Mouse (Mus musculus) urinary bladder, postnatal 4 days (tissue): ENCODE measurements around the gene Amh.
"Not testable (repeated sequence)": the region's sequence is repeated elsewhere in the genome, so short reads cannot be mapped to it uniquely, and the experiment has no call there.

ENCODE experiments used
- DNase-seq, 2 experiments: peaks; one replicate each; pipeline ENCODE4 v3.0.0; 2021 to 2022; ENCODE audit warnings: low spot score in 2 of 2

Amh gene

DNA sequence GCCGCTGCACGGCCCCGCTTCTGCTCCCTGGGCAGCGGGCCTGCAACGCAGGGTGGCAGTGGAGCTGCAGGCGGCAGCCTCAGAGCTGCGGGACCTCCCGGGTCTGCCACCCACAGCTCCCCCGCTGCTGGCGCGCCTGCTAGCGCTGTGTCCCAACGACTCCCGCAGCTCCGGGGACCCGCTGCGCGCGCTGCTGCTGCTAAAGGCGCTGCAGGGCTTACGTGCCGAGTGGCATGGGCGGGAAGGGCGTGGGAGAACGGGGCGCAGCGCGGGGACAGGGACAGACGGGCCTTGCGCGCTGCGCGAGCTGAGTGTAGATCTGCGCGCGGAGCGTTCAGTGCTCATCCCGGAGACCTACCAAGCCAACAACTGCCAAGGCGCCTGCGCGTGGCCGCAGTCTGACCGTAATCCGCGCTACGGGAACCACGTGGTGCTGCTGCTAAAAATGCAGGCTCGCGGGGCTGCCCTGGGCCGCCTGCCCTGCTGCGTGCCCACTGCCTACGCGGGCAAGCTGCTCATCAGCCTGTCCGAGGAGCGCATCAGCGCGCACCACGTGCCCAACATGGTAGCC, 2.1 kb downstream of the Amh start:
- DNase-seq = peak in 1 of 2 experiments; percentile 69

DNA sequence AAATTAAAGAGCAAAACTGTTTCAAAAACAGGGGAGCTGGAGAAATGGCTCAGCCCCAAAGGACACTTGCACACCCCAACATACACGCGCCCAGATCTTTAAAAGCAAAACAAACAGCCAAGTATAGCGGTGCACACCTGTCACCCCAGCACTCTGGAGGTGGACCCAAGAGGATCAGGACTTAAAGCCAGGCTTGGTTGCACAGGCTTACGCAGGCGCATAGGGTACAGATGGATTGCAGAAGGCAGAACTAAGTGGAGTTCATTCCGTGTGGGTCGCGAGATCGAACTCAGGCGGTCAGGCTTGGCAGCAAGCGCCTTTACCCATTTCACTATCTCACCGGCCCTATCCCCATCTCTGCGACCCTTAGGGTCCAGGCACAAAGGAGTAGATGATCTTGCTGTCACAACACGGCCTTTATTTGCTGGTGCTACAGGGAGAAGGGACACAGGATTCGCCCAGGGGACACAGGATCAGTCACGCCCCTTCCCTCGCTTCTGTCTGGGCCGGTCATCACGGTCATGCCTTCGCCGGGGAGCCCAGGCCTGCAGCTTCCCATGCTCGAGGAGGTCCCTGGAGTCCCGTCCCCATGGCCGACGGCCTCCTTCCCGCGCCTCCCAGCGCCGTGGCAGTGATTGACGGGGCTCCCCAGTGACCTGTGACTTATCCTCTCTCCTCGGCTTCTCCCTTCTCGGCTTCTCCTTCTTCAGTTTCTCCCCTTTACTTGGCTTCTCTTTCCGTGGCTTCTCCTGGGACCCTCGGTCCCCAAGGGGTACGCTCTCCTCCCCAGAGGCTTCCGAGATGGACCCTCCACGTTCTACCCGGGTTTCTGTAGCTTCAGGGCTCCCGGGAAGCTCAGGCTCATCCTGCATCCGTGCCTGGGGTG, 3.3 kb downstream of the Amh start:
- DNase-seq = no peak

DNA sequence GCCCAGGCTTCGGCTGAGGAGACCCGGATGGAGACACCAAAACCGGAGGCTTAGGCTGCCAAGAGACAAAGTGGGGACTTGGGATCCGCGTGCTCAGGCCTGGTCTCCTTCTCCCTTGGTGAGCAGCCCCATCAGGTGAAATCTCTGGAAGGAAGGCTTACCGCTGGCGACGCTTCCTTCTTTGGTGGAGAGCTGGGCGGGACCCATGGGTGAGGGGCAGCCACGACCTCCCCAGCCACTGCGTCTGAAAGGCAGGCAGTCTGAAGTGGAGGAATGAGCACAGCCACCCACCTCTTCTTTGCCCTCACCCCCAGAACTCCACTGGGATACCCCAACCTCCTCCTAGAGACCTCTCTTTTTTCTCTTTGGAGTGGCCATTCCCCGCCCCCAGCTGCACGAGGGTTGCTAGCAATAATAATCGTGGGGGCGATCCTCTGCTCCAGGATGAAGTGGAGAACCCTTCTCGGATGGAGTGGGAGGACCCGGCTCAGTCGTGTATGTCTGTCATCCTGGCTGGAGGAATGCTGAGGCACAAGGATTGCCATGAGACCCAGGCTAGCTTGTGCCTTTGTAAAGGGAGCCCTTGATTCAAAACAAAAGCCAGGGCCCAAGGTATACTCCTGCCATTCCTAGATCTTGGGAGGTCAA, 4.1 kb downstream of the Amh start:
- no peak for DNase-seq

DNA sequence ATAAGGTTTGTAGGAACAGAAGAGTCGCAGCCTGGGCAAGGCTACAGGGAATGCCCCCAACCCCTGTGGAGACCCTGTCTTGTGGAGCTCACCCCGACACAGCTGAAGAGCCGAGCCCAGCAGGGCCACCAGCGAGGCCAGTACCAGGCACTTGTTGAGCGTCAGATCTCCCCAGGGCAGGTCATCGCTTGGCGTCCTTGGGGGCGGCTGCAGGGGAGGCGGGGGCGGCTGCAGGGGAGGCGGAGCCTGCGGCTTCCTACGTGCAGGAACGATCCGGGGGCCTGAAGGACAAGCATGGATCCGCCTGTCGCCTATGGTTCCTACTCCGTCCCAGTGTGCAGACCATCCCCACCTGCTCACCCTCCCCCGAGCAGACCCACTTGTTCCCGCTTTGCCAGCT, 5.0 kb downstream of the Amh start:
- DNase-seq = no peak

DNA sequence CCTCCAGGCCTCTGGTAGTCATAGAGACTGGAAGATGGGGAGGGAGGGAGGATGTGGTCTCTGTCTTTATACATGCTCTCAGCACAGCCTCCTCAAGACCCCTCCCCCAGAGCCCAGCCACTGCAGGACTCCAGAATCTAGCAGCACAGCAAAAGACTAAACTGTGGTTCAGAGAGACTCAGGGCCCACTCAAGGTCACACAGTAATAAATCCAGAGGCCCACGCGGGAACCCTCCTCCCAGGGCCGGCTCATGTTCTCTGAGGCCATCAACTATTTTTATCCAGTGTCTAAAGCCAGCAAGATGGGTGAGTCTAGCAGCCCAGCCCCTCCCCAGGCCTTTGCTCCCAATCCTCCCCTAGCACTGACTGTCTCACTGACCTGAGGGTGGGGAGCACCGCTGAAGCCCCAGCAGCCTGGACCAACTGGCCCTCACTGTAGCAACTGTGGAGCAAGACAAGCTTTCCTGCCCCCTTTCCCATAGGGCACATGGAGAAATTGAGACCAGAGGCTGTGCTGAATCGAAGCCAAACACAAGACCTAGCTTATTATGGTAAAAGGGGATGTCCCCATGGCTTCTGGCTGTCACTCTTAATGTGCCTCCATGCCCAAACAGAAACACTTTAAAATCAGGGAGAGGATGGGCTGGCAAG, 7.5 kb downstream of the Amh start:
- DNase-seq = no peak

DNA sequence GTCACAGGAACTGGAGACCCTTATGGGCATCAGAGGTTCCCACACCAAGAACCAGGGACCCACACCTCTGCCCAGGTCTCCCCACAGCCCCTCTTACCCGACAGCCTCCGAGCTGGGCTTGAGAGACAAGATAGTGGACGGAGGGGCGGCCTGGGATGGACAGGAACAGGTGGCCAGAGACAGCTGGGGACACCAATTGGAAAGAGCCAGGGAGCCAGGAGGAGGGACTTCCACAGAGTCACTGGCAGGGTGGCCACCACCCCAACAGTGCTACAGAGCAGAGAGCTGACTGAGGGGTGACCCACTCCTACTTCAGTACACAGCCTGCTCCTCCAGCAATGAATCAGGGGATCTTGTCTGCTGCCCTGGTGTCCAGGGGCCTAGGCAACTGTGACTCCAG, 8.3 kb downstream of the Amh start, which contains the start of gene Jsrp1:
TSS of gene Jsrp1 (minus strand) at position 133 of the 400 bp plus-strand sequence.
- no peak for DNase-seq

DNA sequence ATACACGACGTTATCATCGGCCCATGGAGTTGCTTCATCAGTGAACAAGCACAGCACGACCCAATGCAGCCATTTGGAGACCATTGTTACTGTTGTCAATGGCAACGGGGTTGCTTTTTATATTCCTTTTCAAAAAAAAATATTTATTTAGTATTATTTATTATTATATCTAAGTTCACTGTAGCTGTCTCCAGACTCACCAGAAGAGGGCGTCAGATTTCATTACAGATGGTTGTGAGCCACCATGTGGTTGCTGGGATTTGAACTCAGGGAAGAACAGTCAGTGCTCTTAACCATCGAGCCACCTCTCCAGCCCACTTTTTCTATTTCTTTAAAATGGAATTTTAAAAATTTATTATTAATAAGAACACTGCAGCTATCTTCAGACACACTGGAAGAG, 9.8 kb downstream of the Amh start:
- no peak for DNase-seq

DNA sequence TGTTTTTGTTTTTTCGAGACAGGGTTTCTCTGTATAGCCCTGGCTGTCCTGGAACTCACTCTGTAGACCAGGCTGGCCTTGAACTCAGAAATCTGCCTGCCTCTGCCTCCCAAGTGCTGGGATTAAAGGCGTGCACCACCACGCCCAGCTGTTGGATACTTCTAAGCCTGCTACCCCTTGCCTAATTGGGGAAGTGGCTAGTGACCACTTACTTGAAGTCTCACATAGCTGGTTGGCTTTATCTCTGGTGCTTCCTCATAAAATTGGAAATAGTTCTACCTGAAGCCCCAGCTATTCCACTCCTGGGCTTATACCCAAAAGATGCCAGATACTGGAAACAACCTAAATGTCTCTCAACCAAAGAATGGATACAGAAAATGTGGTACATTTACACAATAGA, 11.3 kb downstream of the Amh start:
- DNase-seq = not testable (repeated sequence)

DNA sequence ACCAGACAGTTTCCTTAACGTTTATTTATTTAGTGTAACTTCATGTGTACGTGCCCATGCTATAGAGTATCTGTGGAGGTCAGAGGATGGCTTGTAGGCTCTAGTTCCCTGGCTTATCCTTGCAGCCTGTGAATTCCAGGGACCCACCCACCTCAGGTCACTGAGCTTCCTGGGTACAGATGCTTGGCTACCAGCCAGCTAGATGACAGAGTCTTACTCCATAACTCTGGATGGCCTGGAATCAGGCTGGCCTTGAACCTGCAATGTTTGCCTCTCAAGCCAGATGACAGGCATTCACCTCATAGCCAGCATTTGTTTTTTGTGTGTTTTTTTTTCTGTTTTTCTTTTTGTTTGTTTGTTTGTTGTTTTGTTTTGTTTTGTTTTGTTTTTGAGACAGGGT, 12.1 kb downstream of the Amh start:
- no peak for DNase-seq

DNA sequence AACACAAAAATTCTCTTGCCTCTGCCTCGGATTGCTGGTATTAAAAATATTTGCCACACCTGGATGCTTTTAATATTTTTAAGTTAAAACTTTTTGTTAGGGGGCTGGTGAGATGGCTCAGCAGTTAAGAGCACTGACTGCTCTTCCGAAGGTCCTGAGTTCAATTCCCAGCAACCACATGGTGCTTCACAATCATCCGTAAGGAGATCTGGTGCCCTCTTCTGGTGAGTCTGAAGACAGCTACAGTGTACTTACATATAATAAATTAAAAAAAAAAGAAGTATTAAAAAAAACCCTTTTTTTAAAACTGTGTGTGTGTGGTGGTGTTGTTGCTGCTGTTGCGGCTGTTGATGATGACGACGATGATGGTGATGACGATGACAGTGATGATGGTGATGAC, 12.9 kb downstream of the Amh start:
- DNase-seq = not testable (repeated sequence)

DNA sequence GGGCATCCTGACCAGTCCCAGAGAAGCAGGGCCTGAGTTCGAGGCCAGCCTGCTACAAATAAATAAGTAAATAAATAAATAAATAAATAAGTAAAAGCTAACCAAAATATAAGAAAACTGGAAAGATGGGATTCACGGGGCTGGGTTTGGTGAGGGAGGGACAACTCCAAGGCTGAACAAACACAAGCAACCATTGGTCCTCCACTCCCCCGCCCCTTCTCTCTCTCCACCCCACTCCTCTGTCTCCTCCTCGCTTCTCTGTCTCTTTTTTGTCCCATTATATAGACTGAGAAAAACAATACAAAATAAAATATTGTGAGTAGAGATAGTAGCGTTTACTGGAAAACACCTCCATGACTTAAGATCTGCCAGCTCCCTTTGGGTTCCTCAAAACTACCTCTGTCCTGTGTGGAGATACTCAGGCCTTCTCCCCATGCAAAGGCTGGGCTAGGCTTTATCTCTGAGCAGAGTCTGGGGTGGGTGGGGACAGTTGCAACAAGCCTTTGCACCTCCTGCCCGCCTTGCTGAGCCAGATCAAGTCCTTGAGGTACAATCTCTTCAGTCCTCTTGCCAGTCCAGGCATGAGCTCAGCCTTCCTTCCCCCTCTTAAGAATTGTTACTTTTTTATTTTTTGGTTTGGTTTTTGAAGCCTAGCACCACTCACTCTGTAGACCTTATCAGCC, 13.7 kb downstream of the Amh start:
- no peak for DNase-seq

DNA sequence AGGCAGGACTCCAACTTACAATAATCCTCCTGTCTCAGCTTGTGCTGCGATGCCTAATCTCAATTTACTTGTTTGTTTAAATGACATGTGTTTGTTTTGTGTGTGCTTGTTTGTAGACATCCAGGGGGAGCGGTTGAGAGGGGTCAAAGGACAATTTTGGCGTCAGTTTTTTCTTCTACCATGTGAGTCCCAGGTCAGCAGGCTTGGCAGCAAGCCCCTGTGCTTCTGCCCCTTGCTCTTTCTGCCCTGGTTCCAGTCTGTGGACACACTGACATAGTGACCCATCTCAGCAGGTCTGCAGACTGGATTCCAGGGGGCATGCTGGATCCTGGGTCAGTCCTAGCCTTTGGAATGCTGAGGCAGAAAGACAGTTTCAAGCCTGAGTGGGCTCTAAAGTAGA, 14.4 kb downstream of the Amh start:
- DNase-seq = no peak

DNA sequence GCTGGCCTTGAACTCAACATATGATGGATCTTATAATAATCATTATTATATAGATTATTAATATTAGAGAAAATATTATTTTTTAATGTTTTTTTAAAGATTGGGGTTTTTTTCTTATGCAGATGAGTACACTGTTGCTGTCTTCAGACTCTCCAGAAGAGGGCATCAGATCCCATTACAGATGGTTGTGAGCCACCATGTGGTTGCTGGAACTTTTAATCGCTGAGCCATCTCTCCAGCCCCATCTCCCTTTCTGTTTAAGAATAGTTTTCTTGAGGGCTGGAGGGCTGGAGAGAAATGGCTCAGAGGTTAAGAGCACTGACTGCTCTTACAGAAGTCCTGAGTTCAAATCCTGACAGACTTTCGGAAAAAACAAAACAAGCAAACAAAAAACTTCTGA, 16.9 kb downstream of the Amh start:
- DNase-seq = no peak

DNA sequence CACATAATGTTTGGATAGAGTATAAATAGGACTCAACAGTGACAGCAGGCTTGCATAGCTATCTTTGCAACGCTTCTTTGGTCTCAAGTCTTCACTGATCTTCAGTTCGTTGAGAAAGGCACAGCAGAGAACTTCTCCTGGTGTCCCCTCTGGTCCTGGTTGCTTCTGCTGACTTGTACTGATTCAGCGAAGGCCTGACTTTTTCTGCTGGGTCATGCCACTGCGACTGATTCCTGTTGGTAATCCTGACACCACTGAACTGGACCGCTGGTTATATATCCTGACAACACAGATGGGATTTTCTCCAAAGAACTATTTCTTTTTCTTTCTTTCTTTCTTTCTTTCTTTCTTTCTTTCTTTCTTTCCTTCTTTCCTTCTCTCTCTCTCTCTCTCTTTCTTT, 17.5 kb downstream of the Amh start:
- DNase-seq = no peak

DNA sequence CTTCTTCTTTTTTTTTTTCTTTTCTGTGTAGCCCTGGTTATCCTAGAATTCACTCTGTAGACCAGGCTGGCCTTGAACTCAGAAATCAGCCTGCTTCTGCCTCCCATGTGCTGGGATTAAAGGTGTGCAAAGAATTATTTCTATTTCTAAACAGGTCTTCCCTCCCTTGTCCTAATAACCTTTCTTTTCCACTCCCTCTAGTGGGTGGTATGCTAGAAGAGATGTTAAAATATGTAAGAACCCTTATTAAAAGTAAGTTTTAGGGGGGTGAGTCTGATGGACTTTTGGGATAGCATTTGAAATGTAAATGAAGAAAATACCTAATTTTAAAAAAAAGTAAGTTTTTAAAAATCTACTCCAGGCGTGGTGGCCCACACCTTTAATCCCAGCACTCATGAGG, 18.3 kb downstream of the Amh start:
- DNase-seq = no peak

DNA sequence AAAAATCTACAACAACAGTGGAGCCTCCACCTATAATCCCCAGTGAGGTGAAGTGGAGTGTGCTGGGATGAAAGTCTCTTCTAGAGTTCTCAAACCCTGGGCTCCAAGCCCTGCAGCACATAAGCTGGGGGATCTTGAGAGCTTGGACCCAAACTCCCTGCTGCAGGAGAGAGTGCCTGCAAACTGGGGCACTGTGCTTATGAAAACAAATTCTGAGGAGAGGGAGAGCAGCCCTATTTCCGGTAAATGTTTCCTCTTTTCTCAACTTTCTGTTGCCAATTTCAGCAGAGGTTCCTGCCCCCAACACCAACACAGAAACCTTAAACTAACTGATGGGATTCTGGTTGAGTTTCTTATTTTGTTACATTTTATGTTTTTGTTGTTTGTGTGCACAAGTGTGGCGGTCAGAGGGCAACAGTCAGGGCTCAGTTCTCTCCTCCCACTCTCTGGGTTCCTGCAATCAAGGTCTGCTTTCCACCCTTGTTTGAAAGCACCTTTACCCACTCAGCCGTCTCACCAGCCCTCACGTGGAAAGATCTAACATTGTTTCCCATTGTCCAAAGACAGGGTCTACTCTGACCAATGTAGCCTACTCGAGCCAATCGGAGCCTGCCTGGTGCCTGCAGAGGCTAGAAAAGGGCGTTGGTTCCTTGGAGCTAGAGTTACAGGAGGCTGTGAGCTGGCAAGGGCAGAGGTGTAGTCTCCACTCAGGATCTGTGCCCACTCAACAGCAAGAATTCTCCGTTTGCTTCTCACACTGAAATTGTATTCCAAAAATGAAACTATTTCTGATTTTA, 19.0 kb downstream of the Amh start:
- DNase-seq = no peak

DNA sequence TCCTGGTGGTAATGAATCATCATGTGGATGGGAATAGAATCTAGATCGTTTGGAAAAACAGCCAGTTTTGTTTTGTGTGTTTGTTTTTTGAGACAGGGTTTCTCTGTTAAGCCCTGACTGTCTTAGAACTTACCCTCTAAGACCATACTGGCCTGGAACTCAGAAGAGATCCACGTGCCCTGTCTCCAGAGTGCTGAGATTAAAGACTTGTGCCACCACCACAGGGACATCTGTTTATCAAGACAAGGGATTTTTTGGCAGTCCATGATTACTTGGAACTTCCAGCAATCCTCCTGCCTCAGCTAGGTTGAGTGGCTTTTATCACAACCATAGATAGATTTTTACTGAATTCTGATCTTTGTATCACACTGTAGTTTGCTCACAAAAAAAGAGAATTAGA, 19.8 kb downstream of the Amh start:
- DNase-seq = no peak

DNA sequence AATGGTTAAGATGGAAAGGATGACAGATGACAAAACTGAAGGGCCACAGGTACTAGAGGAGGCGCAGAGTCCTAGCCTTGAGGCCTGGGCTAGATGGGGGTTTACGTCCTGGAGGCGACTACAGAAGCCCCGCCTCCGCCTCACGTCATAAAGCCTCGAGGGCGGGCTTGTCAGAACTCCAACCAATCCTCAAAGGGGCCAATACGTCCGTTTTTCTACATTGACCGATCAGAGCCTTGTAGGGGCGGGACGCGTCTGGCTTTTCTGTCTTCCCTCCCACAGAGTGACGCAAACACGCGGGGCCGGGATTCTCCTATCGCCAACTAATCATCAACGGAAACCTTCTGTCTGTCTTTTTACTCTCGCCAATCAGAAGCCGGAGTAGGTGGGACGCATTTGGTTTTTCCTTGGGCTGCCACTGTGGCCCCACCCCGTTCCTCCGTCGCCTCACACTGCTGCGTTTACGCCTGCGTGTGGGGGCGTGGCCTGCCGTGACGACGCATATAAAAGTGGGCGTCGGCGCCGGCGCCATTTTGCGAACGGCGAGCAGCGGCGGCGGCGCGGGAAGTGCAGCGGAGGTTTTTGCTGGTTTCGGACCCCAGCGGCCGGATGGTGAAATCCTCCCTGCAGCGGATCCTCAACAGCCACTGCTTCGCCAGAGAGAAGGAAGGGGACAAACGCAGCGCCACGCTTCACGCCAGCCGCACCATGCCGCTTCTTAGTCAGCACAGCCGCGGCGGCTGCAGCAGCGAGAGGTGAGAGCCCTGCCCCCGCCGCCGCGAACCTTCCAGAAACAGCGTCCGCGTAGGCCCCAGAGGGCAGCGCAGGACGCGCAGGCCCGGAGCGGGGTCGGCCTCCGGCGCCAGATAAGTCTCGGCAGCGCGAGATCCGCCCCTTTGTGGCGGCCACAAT, 21.4 kb downstream of the Amh start, which contains the start of gene Oaz1:
TSS of gene Oaz1 (plus strand) at position 506 of the 912 bp plus-strand sequence.
- DNase-seq = peak; percentile 97 to 98

DNA sequence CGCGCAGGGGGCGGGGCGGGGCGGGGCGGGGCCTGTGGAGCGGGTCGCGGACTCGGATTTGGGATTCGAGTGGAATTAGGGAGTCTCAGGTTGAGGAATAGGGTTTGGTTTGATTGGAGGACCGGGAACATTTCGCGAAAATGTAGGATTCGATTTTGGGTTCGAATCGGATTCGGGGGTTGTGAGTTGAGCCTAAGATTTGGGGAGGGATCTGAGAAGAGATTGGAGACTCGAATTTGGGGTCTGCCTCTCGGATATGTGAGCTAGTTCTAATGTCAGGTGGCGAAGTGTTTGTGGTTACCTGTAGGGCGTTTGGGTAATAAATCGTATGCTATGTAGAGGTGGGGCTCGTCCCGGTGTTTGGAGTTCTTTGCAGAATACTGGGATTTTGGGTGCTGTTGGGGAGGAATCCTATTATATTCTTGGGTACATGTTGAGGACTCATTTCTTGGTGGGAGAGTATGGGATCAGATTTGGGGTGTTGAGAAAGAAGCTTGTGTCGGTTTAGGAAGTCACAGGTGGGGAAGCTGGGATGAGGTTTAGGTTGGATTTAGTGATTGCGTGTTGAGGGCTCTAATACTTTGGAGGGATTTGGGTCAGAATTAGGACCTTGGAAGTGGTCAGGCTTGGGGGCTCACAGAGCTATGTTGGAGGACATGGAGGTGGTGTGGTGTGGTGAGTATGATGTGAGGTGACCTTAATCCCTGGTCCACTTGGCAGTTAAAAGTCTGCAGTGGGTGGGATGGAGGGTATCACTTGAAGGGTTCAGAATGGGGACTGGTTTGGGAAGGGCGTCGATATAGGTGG, 22.2 kb downstream of the Amh start:
- DNase-seq = no peak
